Mouse (Mus musculus): Measurements from ENCODE around the gene Ciita. TPM values are rescaled to one million over a fixed set of nuclear protein-coding genes. Genes with fewer than 3 reads are reported as not detected.

The Ciita gene
- polyA plus RNA-seq, 1 experiment from 2014 or later, result 0.31 TPM

DNA sequence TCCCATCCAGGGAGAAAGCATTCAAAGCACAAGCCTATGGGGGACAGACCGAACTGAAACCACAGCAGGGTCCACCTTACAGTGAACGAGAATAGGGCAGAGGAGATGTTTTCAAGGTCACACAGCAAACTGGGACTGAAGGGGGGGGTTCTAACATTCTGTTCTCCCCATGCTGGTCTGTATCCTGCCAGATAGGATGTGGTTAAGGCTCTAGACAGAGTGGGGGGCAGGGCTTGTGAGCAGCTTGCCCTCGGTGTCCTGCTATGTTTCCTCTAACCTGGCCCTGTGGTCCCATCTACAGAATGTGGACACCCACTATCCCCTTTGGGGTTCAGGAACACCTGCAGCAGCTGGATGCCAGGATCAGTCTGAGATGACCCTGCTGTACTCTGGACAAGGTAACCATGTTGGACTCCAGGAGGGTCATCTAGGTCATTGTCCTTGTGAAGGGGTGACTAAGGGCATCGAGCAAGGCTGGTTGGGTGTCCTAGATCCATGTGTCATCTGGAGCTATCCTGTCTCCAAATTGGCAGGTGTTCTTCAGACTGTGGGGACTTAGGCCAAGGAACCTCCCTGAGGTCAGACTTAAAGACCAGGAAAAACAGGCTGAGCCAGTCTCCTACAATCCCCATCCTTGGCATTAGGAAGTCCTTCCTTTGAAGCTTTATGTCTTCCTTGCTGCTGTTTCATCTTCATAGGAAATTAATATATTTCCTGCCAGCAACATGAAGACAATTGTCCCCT lies 45.2 kb downstream of the Ciita start:
- DNase-seq, result no peak
- H3K4me1 ChIP-seq (ENCODE audit: insufficient read depth), result peaks cover 5% of the 10 kb centered on the region
- H3K4me2 ChIP-seq (ENCODE audit: low read depth, low read length), result no peak overlapping the region
- no peaks in the 10 kb centered on the region for H3K9me3 ChIP-seq (ENCODE audit: low read length)
- H3K27ac ChIP-seq (ENCODE audit: low read depth), result no peak overlapping the region
- peaks cover 3% of the 10 kb centered on the region; the same call in 1 of the 2 replicates for H3K36me3 ChIP-seq (replicated peaks; ENCODE audit: insufficient read depth, low read length)
- 23% methylated on average over 4 of the region's 4 CpGs for WGBS (ENCODE audit: insufficient replicate concordance)
- no peak overlapping the region for H3K4me3 ChIP-seq (ENCODE audit: low read depth, low read length)
- ATAC-seq, result peak; percentile 75
- no peaks in the 10 kb centered on the region for H3K27me3 ChIP-seq (ENCODE audit: insufficient read depth, low read length)
- TF ChIP-seq CTCF (IDR thresholded peaks at IDR 0.05; ENCODE audit: low read depth) (no peak), EP300 (IDR thresholded peaks at IDR 0.05; ENCODE audit: low read depth) (no peak)
- H3K9ac ChIP-seq (replicated peaks), result no peak overlapping the region

DNA sequence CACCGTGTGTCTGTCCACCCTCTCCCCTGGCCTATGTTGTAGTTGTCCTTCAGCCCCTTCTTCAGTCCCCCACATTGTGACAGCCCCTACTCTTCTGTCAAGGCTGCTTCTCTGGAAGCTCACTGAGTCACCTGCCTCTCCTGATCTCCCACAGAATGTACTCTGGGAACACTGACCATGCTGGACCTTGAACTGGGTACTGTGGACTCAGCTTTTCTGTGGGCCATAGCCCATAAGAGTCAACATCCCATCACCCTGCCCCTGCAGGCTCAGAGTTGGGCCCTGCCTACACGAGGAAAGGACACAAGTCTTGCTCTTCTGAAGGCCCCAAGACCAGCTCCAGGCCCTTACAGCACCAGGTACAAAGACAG lies 45.7 kb downstream of the Ciita start:
- TF ChIP-seq CTCF (IDR thresholded peaks at IDR 0.05; ENCODE audit: low read depth) (no peak), EP300 (IDR thresholded peaks at IDR 0.05; ENCODE audit: low read depth) (no peak)
- Histone ChIP-seq H3K4me3 (ENCODE audit: low read depth, low read length) (no peak overlapping the region), H3K27ac (ENCODE audit: low read depth) (no peak overlapping the region), H3K4me2 (ENCODE audit: low read depth, low read length) (no peak overlapping the region), H3K9ac (replicated peaks) (no peak overlapping the region), H3K36me3 (replicated peaks; ENCODE audit: insufficient read depth, low read length) (peaks cover 3% of the 10 kb centered on the region), H3K4me1 (ENCODE audit: insufficient read depth) (peaks cover 5% of the 10 kb centered on the region), H3K9me3 (ENCODE audit: low read length) (no peaks in the 10 kb centered on the region), H3K27me3 (ENCODE audit: insufficient read depth, low read length) (no peaks in the 10 kb centered on the region)
- ATAC-seq (peak; percentile 63), DNase-seq (no peak)
- 55% methylated on average over 2 of the region's 2 CpGs for WGBS (ENCODE audit: insufficient replicate concordance)

- H3K4me2 ChIP-seq (ENCODE audit: low read depth, low read length), result no peak overlapping the region
- H3K9me3 ChIP-seq (ENCODE audit: low read length), result no peaks in the 10 kb centered on the region
- no peak for ATAC-seq
- WGBS (ENCODE audit: insufficient replicate concordance), result 78% methylated on average over 6 of the region's 6 CpGs
- no peak overlapping the region for H3K4me3 ChIP-seq (ENCODE audit: low read depth, low read length)
- no peak overlapping the region for H3K27ac ChIP-seq (ENCODE audit: low read depth)
- TF ChIP-seq EP300 (IDR thresholded peaks at IDR 0.05; ENCODE audit: low read depth), result no peak
- peak; percentile 19; the same call in 1 of the 2 replicates for TF ChIP-seq CTCF (IDR thresholded peaks at IDR 0.05; ENCODE audit: low read depth)
- peaks cover 5% of the 10 kb centered on the region for H3K4me1 ChIP-seq (ENCODE audit: insufficient read depth)
- H3K36me3 ChIP-seq (replicated peaks; ENCODE audit: insufficient read depth, low read length), result peaks cover 3% of the 10 kb centered on the region
- H3K9ac ChIP-seq (replicated peaks), result no peak overlapping the region
- no peaks in the 10 kb centered on the region for H3K27me3 ChIP-seq (ENCODE audit: insufficient read depth, low read length)
- DNase-seq, result no peak
Measured at GRCm38 (mm10) chr16:10527046-10527644, 47.3 kb downstream of the Ciita start.

DNA sequence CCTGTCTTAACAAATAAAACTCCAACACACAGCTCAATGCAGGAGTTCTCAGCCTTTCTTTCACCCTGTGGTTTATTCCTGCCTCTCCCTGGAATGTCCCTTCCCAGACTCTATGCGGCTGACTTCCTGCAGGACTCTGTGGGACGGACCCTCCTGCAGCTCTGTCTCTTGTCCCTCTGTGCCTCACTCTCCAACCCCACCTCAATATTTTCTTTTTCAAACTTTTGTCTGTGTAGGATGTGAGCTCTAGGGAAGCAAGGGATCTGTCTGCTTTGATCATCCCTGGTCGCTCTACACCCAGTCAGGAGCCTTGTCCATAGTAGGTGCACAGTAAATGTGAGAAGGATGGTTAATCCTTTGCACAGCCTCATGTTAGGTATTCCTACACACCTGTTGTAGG lies 48.5 kb downstream of the Ciita start:
- TF ChIP-seq CTCF (IDR thresholded peaks at IDR 0.05; ENCODE audit: low read depth) (no peak), EP300 (IDR thresholded peaks at IDR 0.05; ENCODE audit: low read depth) (no peak)
- H3K9me3 ChIP-seq (ENCODE audit: low read length), result no peaks in the 10 kb centered on the region
- H3K9ac ChIP-seq (replicated peaks), result no peak overlapping the region
- H3K27ac ChIP-seq (ENCODE audit: low read depth), result no peak overlapping the region
- H3K4me2 ChIP-seq (ENCODE audit: low read depth, low read length), result no peak overlapping the region
- peaks cover 5% of the 10 kb centered on the region for H3K4me1 ChIP-seq (ENCODE audit: insufficient read depth)
- no peaks in the 10 kb centered on the region for H3K27me3 ChIP-seq (ENCODE audit: insufficient read depth, low read length)
- WGBS (ENCODE audit: insufficient replicate concordance), result 85% methylated on average over 3 of the region's 3 CpGs
- no peak overlapping the region for H3K4me3 ChIP-seq (ENCODE audit: low read depth, low read length)
- H3K36me3 ChIP-seq (replicated peaks; ENCODE audit: insufficient read depth, low read length), result peaks cover 3% of the 10 kb centered on the region
- DNase-seq (no peak), ATAC-seq (no peak)

DNA sequence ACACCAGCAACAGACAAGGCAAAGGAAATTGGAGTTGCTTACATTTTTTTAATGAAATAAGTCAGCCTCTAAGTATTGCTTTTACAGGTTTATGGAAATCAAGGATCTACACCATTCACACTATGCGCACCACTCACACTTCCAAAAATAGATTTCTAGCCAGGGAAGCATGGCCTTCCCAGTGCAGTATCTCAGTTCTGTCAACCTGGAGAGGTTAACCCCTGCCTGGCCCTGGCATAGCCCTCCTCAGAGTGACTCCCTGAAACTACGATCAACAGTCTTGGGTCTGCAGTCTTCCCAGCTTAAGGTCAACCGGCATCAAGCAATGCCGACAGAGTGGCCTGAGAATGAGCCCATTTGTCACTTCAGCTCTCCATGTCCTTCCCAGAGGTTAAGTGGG lies 50.3 kb downstream of the Ciita start:
- no peaks in the 10 kb centered on the region for H3K27me3 ChIP-seq (ENCODE audit: insufficient read depth, low read length)
- ATAC-seq (no peak), DNase-seq (no peak)
- no peak for TF ChIP-seq EP300 (IDR thresholded peaks at IDR 0.05; ENCODE audit: low read depth)
- TF ChIP-seq CTCF (IDR thresholded peaks at IDR 0.05; ENCODE audit: low read depth), result no peak
- no peak overlapping the region for H3K27ac ChIP-seq (ENCODE audit: low read depth)
- H3K9ac ChIP-seq (replicated peaks), result no peak overlapping the region
- H3K4me2 ChIP-seq (ENCODE audit: low read depth, low read length), result no peak overlapping the region
- no peak overlapping the region for H3K4me3 ChIP-seq (ENCODE audit: low read depth, low read length)
- H3K4me1 ChIP-seq (ENCODE audit: insufficient read depth), result peaks cover 3% of the 10 kb centered on the region
- H3K9me3 ChIP-seq (ENCODE audit: low read length), result no peaks in the 10 kb centered on the region
- H3K36me3 ChIP-seq (replicated peaks; ENCODE audit: insufficient read depth, low read length), result peaks cover 3% of the 10 kb centered on the region
- WGBS (ENCODE audit: insufficient replicate concordance), result 89% methylated on average over 4 of the region's 4 CpGs

DNA sequence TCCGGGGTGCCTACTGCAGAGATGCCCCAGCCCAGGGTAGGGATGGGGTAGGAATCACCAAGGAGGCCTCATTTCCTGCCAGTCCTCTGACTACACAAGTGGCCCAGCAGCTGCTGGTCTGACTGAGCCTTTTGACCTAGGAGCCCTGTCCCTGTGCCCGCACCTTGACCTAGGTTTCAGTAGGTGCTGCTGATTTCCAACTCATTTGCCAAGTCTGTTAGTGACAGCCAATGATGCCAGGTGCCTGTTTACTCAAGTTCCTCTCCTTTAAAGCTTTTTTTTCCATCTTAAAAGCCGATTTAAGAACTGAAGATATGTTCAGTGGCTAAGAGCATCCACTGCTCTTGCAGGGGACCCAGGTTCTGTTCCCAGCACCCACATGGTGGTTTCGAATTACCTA lies 53.9 kb downstream of the Ciita start:
- no peaks in the 10 kb centered on the region for H3K4me1 ChIP-seq (ENCODE audit: insufficient read depth)
- no peak overlapping the region for H3K4me3 ChIP-seq (ENCODE audit: low read depth, low read length)
- no peak for ATAC-seq
- no peaks in the 10 kb centered on the region for H3K9me3 ChIP-seq (ENCODE audit: low read length)
- no peak overlapping the region for H3K4me2 ChIP-seq (ENCODE audit: low read depth, low read length)
- H3K27me3 ChIP-seq (ENCODE audit: insufficient read depth, low read length), result no peaks in the 10 kb centered on the region
- DNase-seq, result no peak
- no peak for TF ChIP-seq CTCF (IDR thresholded peaks at IDR 0.05; ENCODE audit: low read depth)
- TF ChIP-seq EP300 (IDR thresholded peaks at IDR 0.05; ENCODE audit: low read depth), result no peak
- WGBS (ENCODE audit: insufficient replicate concordance), result 75% methylated on average over 4 of the region's 4 CpGs
- H3K9ac ChIP-seq (replicated peaks), result no peak overlapping the region
- H3K27ac ChIP-seq (ENCODE audit: low read depth), result no peak overlapping the region
- peaks cover 3% of the 10 kb centered on the region for H3K36me3 ChIP-seq (replicated peaks; ENCODE audit: insufficient read depth, low read length)
